Mouse (Mus musculus) heart, embryonic 13.5 days (tissue): ENCODE measurements at regions not wholly inside any gene's neighbourhood (a gene's known extent, or its start where the extent isn't known, plus 50 kb on each side); places are given as distances from the start of the nearest gene placed in this dataset.

Experiments used
- ATAC-seq: fragments of 200-750 bp; cut with Nextera tagmentation; 2 replicates; pipeline ENCODE4 v1.8.0; 2017; ENCODE audit warnings: moderate TSS enrichment; ENCODE audit not compliant: insufficient number of reproducible peaks, low FRiP score, low TSS enrichment; ENCODE audit errors: extremely low read depth
- H3K27ac ChIP-seq: fragments of 300-500 bp; sonication (generic); replicated peaks from 2 replicates; pipeline ENCODE4 v1.5.1; 2015; ENCODE audit warnings: moderate library complexity, mild to moderate bottlenecking, inconsistent platforms
- H3K27me3 ChIP-seq: fragments of 300-500 bp; sonication (generic); replicated peaks from 2 replicates; pipeline ENCODE4 v1.6.1; 2015; ENCODE audit warnings: mild to moderate bottlenecking, inconsistent platforms
- H3K36me3 ChIP-seq: fragments of 300-500 bp; sonication (generic); 2 replicates; pipeline ENCODE4 v1.6.1; 2015; ENCODE audit warnings: mild to moderate bottlenecking, inconsistent platforms
- H3K4me1 ChIP-seq: fragments of 300-500 bp; sonication (generic); 2 replicates; pipeline ENCODE4 v1.6.1; 2015; ENCODE audit warnings: inconsistent platforms
- H3K4me2 ChIP-seq: fragments of 300-500 bp; sonication (generic); 2 replicates; pipeline ENCODE4 v1.6.1; 2015; ENCODE audit warnings: inconsistent platforms, mild to moderate bottlenecking, moderate library complexity
- H3K4me3 ChIP-seq: fragments of 300-500 bp; sonication (generic); 2 replicates; pipeline ENCODE4 v1.5.1; 2015; ENCODE audit warnings: moderate library complexity, mild to moderate bottlenecking, inconsistent platforms
- H3K9ac ChIP-seq: fragments of 300-500 bp; sonication (generic); 2 replicates; pipeline ENCODE4 v1.6.1; 2015; ENCODE audit warnings: inconsistent platforms, mild to moderate bottlenecking, moderate library complexity
- H3K9me3 ChIP-seq: fragments of 300-500 bp; sonication (generic); 2 replicates; pipeline ENCODE4 v1.6.1; 2016; ENCODE audit warnings: inconsistent platforms
- WGBS: fragments of 180-500 bp; shearing (Covaris S2); methylation state at CpG from one replicate; pipeline ENCODE4 v1.1.7; 2015; ENCODE audit warnings: mixed read lengths; 5-methylcytosine and 5-hydroxymethylcytosine counted together

- Histone ChIP-seq H3K36me3 (no peaks in the 10 kb centered on the region), H3K27me3 (no peaks in the 10 kb centered on the region), H3K9me3 (no peaks in the 10 kb centered on the region), H3K4me1 (peaks cover 21% of the 10 kb centered on the region), H3K9ac (no peak overlapping the region), H3K27ac (0 out of 2 replicates have a peak overlapping the region, but pooled peaks have one; percentile 42), H3K4me3 (no peak overlapping the region), H3K4me2 (no peak overlapping the region)
- ATAC-seq = no peak
- 39% methylated on average over 5 of the region's 5 CpGs for WGBS
These were observed 233.1 kb upstream of the Tbl1xr1 start for GRCm38 (mm10) chr3:21843292-21843852.

- H3K9me3 ChIP-seq = no peaks in the 10 kb centered on the region
These were observed 226.6 kb upstream of the Tbl1xr1 start for GRCm38 (mm10) chr3:21849831-21850230.

GRCm38 (mm10) chr3:21850977-21851376 lies 225.5 kb upstream of the Tbl1xr1 start:
- no peak overlapping the region for H3K27ac ChIP-seq
- no peaks in the 10 kb centered on the region for H3K36me3 ChIP-seq
- no peak overlapping the region for H3K4me3 ChIP-seq
- H3K27me3 ChIP-seq = no peaks in the 10 kb centered on the region
- WGBS = 82% methylated on average over 2 of the region's 2 CpGs
- H3K4me2 ChIP-seq = no peak overlapping the region
- H3K9ac ChIP-seq = no peak overlapping the region
- no peaks in the 10 kb centered on the region for H3K4me1 ChIP-seq
- H3K9me3 ChIP-seq = no peaks in the 10 kb centered on the region
- no peak for ATAC-seq

More at GRCm38 (mm10) chr3:21849831-21850230, 226.6 kb upstream of the Tbl1xr1 start:
- 90% methylated on average over 5 of the region's 5 CpGs for WGBS
- no peak overlapping the region for H3K27ac ChIP-seq
- no peaks in the 10 kb centered on the region for H3K36me3 ChIP-seq
- H3K27me3 ChIP-seq = no peaks in the 10 kb centered on the region
- no peak overlapping the region for H3K4me3 ChIP-seq
- H3K4me1 ChIP-seq = no peaks in the 10 kb centered on the region
- ATAC-seq = no peak
- no peak overlapping the region for H3K9ac ChIP-seq
- no peak overlapping the region for H3K4me2 ChIP-seq

GRCm38 (mm10) chr3:21854340-21854739 lies 222.1 kb upstream of the Tbl1xr1 start:
- H3K27ac ChIP-seq = no peak overlapping the region
- no peaks in the 10 kb centered on the region for H3K27me3 ChIP-seq
- no peaks in the 10 kb centered on the region for H3K36me3 ChIP-seq
- no peak overlapping the region for H3K4me3 ChIP-seq
- H3K9me3 ChIP-seq = no peaks in the 10 kb centered on the region
- 71% methylated on average over 2 of the region's 2 CpGs for WGBS
- no peak for ATAC-seq
- no peak overlapping the region for H3K9ac ChIP-seq
- H3K4me1 ChIP-seq = no peaks in the 10 kb centered on the region
- no peak overlapping the region for H3K4me2 ChIP-seq

- ATAC-seq = no peak
- no peaks in the 10 kb centered on the region for H3K27me3 ChIP-seq
- no peak overlapping the region for H3K4me3 ChIP-seq
- no peak overlapping the region for H3K4me2 ChIP-seq
- H3K27ac ChIP-seq = no peak overlapping the region
- H3K36me3 ChIP-seq = no peaks in the 10 kb centered on the region
- no peak overlapping the region for H3K9ac ChIP-seq
- H3K9me3 ChIP-seq = no peaks in the 10 kb centered on the region
- H3K4me1 ChIP-seq = no peaks in the 10 kb centered on the region
- WGBS = 79% methylated on average over 1 of the region's 1 CpGs
These were observed 217.0 kb upstream of the Tbl1xr1 start for GRCm38 (mm10) chr3:21859436-21859835.

GRCm38 (mm10) chr3:21860915-21861635 lies 215.4 kb upstream of the Tbl1xr1 start:
- H3K4me1 ChIP-seq = no peaks in the 10 kb centered on the region
- H3K4me3 ChIP-seq = no peak overlapping the region
- H3K36me3 ChIP-seq = no peaks in the 10 kb centered on the region
- H3K9ac ChIP-seq = no peak overlapping the region
- no peak overlapping the region for H3K27ac ChIP-seq
- no peaks in the 10 kb centered on the region for H3K27me3 ChIP-seq
- 74% methylated on average over 4 of the region's 4 CpGs for WGBS
- ATAC-seq = no peak
- no peaks in the 10 kb centered on the region for H3K9me3 ChIP-seq
- H3K4me2 ChIP-seq = no peak overlapping the region

GRCm38 (mm10) chr3:21861636-21861970 lies 214.8 kb upstream of the Tbl1xr1 start:
- Histone ChIP-seq H3K9ac (no peak overlapping the region), H3K27ac (no peak overlapping the region), H3K27me3 (no peaks in the 10 kb centered on the region), H3K36me3 (no peaks in the 10 kb centered on the region), H3K4me2 (no peak overlapping the region), H3K4me3 (no peak overlapping the region), H3K4me1 (peaks cover 1% of the 10 kb centered on the region; the same call in 1 of the 2 replicates), H3K9me3 (no peaks in the 10 kb centered on the region)
- ATAC-seq = no peak
- 80% methylated on average over 4 of the region's 4 CpGs for WGBS

- no peaks in the 10 kb centered on the region for H3K9me3 ChIP-seq
- no peak overlapping the region for H3K4me2 ChIP-seq
- no peak overlapping the region for H3K4me3 ChIP-seq
- peaks cover 5% of the 10 kb centered on the region; the same call in 1 of the 2 replicates for H3K4me1 ChIP-seq
- H3K9ac ChIP-seq = no peak overlapping the region
- no peaks in the 10 kb centered on the region for H3K36me3 ChIP-seq
- 61% methylated on average over 5 of the region's 5 CpGs for WGBS
- H3K27ac ChIP-seq = no peak overlapping the region
- ATAC-seq = no peak
- H3K27me3 ChIP-seq = no peaks in the 10 kb centered on the region
These were observed 212.1 kb upstream of the Tbl1xr1 start for GRCm38 (mm10) chr3:21864391-21864790.

- Histone ChIP-seq H3K9me3 (no peaks in the 10 kb centered on the region), H3K4me3 (no peak overlapping the region), H3K4me2 (no peak overlapping the region), H3K4me1 (peaks cover 5% of the 10 kb centered on the region; the same call in 1 of the 2 replicates), H3K27me3 (no peaks in the 10 kb centered on the region), H3K9ac (no peak overlapping the region), H3K36me3 (no peaks in the 10 kb centered on the region), H3K27ac (no peak overlapping the region)
- 87% methylated on average over 1 of the region's 1 CpGs for WGBS
- no peak for ATAC-seq
These were observed 210.6 kb upstream of the Tbl1xr1 start for GRCm38 (mm10) chr3:21865856-21866255.

- no peak overlapping the region for H3K4me2 ChIP-seq
- H3K4me3 ChIP-seq = no peak overlapping the region
- H3K27ac ChIP-seq = no peak overlapping the region
- H3K36me3 ChIP-seq = no peaks in the 10 kb centered on the region
- WGBS = 77% methylated on average over 2 of the region's 2 CpGs
- ATAC-seq = no peak
- no peak overlapping the region for H3K9ac ChIP-seq
- H3K9me3 ChIP-seq = no peaks in the 10 kb centered on the region
- H3K4me1 ChIP-seq = no peaks in the 10 kb centered on the region
- no peaks in the 10 kb centered on the region for H3K27me3 ChIP-seq
These were observed 198.1 kb upstream of the Tbl1xr1 start for GRCm38 (mm10) chr3:21878396-21878795.

- no peak for ATAC-seq
- Histone ChIP-seq H3K9me3 (no peaks in the 10 kb centered on the region), H3K27ac (no peak overlapping the region), H3K9ac (no peak overlapping the region), H3K4me2 (no peak overlapping the region), H3K27me3 (no peaks in the 10 kb centered on the region), H3K36me3 (no peaks in the 10 kb centered on the region), H3K4me1 (no peaks in the 10 kb centered on the region), H3K4me3 (no peak overlapping the region)
- WGBS = 56% methylated on average over 3 of the region's 3 CpGs
These were observed 192.2 kb upstream of the Tbl1xr1 start for GRCm38 (mm10) chr3:21884216-21884615.

GRCm38 (mm10) chr3:21888710-21889109 lies 187.7 kb upstream of the Tbl1xr1 start:
- H3K4me2 ChIP-seq = no peak overlapping the region
- H3K4me1 ChIP-seq = 0 out of 2 replicates have a peak, but pooled peaks cover 2% of the 10 kb centered on the region
- H3K4me3 ChIP-seq = no peak overlapping the region
- H3K27me3 ChIP-seq = no peaks in the 10 kb centered on the region
- no peak overlapping the region for H3K27ac ChIP-seq
- no peaks in the 10 kb centered on the region for H3K36me3 ChIP-seq
- no peak overlapping the region for H3K9ac ChIP-seq
- H3K9me3 ChIP-seq = no peaks in the 10 kb centered on the region
- 83% methylated on average over 3 of the region's 3 CpGs for WGBS
- ATAC-seq = no peak
